Mouse (Mus musculus) neutrophil, adult 5-6 weeks (primary cell): ENCODE measurements around the gene Pola1. TPM values are rescaled to one million over a fixed set of nuclear protein-coding genes. Genes with fewer than 3 reads are reported as not detected.

Source experiments
- ATAC-seq: fragments of 151-379, 151-347 bp; 2 replicates; pipeline ENCODE4 v1.8.0; 2017; ENCODE audit warnings: mild to moderate bottlenecking, moderate TSS enrichment; ENCODE audit not compliant: insufficient number of reproducible peaks, poor library complexity, low FRiP score, severe bottlenecking; ENCODE audit errors: extremely low read depth
- total RNA-seq: library from RNA; stranded (forward); fragments of 200-1000 nt; gene quantifications from 2 replicates; pipeline ENCODE4 v1.2.3, GENCODE M21; 2017

Pola1 gene
- 10.6 TPM in 2 replicates for total RNA-seq

DNA sequence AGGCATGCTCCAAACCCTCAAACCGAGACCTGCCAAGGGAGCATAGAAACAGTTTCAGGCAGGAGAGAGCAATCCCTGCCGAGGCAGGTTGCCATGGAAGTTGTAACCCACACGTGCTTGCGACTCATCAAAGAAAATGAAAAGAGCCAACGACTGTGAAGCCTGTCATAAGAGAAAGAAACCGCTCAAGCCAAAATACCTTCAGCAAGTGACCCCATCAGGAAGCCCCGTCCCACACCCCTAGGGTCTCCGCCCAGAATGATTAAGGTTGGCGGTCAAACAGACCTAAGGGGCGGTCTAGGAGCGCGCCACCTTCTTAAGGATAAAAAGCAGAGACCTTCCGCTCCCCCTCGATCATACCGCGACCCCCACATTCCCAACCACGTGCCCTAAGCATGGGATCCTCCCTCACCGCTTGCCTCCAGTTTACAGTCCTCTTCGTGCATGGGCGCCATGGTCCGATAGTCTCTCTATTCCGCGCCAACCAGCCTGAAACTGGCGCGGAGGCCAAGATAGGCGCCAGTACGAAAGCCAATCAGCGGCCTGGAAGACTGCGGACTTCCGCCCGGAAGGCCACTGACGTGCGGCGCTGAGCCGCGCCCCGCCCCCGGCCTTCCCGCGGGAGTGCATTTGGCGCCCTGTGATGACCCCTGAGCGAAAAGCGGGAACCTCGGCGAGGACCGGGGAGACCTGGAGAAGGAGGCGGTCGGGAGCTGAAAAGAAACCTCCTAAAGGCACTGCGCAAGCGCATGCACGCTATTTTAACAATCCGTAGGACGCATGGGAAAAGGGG, at the start of gene Pola1:
Pola1 (minus strand) TSS at position 499 of the 793 bp plus-strand sequence.
- peak; percentile 95 for ATAC-seq

DNA sequence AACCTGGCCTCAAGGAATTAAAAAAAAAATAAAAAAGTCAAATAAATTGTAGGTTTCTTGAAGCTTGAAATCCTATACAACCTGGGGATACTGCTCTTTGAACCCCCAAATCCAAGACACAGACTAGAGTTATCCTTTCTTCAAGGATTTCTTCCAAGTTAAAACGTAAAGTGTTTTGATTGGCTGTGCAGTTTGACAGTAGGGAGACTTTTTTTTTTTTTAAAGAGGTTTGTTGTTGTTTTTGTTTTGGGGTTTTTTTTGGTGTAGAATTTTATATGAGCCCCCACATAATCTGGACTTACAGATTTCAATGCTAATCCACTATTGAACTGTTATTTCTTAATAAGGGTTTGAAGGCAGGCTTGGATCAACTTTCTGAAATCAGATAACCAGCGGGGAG, 44.3 kb upstream of the Pola1 start:
- ATAC-seq: no peak

DNA sequence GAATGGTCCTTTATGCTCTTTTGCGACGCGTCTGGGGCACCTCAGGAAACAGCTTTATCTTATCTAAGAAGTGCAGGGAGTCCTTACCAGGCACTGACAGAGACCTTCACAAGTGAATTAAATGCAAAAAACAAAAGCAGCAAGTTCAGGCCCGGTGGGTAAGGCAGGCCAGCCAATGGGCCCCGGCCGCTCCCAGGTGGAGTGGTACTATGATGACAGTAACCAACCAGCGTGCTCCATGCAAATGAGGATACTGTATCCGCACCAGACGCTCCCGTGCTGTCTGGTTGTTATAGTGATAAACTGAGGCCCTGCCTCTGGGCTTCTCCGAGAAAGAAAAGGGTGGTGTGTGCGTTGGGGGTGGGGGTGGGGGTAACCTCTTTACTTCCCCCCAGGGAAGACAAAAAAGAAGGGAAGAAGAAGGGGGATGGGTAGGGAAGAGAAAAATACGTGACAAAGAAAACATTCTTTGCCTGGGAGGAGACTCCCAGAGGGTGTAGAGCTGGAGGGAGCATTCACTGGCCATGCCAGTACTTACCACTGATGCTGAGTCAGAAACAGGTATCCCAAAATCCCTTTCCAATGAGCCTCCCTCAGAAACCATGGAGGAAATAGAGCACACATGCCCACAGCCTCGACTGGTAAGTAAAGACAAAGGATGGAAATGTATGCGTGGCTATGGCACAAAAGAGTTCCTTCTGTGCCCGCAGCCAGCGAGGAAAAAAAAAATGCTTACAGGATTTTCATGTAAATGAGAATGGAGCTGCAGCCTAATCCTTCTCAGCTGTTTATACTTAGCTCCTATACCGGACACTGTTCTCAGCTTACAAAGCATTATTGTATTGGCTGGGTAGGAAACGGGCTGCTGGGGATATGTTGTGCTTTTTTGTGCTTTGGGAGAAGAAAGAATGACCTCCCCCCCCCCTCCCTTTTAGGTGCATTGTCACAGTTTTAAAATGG, 43.2 kb upstream of the Pola1 start:
- peak; percentile 91 for ATAC-seq

DNA sequence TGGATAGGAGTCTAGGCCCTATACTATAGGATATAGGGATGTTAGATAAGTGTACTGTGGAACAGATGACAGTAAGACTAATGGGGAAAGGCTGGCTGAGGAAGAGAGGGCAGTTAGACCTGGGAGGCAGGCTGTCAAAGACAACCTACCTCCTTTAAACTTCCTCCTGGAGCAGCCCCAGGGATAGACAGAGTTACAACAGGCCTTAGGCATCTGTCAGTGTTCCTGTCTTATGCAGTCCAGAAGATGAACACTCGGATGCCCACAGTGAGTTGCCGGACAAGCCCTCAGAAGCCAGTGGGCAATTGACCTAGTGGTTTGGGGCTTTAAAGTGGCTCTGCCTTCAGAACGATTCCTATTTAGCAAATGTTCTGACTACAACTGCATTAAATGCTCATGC, 42.5 kb upstream of the Pola1 start:
- ATAC-seq: no peak

DNA sequence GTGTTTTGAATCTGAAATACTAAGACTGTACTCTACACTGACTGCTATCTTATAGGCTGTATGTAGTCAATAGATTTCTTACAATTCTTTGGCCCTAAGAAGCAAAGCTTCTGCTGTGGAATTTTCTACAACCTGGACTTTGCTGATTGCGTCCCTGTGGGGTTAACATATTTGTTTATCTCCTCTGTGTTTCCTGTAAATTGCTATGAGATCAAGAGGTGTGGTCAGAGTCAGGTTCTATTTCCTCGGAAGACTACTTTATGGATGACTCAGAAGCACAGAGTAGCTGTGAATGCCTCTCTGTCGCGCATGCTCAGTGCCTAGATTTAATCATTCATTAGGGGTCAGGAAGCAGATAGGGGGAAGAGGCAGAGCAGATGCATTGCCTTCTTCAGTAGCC, 32.8 kb upstream of the Pola1 start:
- ATAC-seq: no peak

DNA sequence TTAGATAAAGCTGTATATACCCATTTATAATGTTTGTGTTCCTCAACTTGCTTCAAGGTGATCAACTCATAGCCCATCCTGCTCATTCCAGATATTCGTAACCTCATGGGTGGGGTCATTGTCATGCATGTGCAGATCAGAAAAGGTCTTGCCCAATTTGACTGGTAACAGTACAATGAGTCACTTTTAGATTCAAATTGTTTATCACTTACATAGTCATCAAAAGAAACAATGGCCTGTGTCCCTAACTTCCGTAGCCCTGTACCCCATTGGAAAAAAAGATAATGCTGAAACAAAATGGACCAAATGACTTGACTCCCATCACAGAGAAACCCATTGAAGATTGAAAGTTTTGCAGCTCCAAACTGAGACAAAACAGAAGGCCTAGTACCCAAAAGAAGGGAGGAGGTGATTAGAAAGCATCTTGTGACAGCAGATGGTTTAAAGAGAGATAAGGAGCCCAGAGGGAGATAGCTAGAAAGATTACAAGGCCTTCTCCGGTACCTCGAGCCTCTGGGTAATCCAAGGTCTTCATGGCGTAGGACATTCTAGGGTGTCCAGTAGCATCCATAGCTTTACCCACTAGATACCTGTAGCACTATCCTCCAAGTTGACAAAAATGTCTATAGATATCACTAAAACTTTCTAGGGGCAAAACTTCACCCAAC, 32.1 kb upstream of the Pola1 start:
- ATAC-seq: no peak

DNA sequence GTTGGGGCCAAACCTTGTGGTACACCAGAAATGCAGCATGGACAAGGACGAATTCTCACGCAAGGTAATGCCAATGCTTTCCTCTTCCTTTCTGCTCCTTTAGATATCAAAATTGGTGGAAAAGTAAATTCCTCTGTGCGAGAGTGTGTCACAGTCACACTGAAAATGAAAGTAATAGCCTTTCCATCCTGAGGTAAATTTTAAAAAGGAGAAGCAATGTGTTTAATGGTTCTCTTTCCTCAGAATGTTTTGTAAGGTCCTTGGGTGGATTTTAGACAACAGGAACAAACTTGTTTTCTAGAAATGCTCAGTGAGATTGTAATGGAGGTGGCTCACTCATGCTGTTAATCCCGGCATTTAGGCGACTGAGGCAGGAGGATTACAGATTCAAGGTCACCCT, 23.2 kb upstream of the Pola1 start:
- no peak for ATAC-seq

DNA sequence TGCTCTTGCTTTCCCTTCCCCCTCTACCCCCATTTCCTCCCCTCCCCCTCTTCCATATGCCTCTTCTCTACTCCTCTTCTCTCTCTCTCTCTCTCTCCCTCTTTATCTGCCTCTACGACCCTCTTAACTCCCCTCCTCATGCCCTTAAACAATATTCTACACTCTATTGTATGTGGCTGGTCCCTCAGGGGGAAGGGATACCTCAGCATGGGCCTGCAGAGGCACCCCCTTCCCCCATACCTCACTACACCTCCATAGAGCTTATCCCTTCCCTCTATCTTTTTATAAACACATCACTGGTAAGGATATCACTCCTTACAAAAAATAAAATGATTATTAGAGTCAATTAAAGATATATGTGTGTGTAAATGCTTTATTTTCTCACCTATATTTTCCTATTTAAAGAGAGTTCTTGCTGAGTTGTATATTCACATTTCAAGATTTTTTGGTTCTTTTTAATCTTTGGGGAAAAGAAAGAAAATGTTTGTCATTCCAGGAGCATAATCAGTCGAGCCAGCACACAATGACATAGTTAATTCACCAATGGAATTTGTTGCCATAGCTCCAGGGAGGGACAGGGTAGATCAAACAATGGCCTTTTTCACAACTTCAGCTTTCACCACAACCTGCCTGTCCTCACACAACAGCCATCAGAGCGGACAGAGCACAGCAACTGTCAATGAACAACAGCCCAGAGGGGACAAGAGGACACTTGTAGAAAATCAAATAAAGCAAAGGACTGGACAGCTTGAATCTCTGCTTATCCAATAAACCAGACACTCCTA, 22.5 kb upstream of the Pola1 start, which contains the start of gene Pcyt1b:
Pcyt1b (plus strand) TSS at position 646 of the 785 bp plus-strand sequence.
- ATAC-seq: no peak

DNA sequence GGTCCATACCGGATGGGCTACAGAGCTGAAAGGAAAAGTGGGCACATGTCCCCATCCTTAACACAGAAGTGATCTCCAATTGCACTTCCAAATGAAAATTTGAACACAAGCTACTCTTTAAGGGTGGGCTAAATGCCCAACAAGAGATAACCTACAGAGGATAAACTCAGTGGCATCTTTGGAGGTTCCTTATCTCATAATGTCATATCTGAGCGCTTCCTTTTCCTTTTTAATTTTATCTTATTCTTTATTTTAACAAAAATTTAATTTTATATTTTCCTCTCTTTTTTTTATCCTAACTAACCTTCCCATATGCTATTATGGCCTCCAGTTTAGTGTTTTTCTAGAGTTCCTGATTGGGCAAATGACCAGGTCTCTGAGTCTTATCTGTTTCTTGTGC, 18.8 kb upstream of the Pola1 start:
- ATAC-seq: no peak

DNA sequence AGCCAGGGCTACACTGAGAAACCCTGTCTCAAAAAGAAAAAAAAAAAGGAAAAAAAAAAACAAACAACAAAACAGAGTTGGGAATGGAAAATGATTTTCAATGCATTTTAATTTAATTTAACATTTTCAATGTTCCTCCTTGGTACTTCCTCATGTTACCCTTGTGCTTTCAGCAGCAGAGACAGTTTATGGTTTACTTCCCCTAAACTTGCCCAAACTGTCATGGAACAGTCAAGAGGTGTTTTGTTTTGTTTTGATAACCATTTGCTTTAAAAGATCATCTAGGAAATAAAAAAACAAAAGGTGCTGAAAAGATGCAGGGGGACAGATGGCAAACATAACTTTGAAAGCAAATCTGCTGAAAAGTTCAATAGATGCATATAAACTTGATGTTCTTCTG, 12.1 kb upstream of the Pola1 start:
- ATAC-seq: no peak

DNA sequence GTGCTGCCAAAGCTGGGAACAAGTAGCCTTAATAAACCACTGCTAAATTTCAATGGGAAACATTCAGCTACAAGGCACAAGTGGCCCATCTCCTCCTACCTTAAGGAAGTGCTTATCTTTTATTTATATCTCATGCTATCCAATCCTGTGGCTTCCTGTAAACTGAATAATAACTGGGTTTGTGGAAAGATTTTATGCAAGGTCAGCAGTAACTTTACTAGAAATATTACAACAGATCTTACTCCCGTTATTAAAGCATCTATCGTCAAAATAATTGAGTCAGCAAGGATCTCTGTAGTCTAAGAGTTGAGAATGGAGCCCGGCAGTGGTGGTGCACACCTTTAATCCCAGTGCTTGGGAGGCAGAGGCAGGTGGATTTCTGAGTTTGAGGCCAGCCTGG, 11.6 kb upstream of the Pola1 start:
- ATAC-seq: no peak

DNA sequence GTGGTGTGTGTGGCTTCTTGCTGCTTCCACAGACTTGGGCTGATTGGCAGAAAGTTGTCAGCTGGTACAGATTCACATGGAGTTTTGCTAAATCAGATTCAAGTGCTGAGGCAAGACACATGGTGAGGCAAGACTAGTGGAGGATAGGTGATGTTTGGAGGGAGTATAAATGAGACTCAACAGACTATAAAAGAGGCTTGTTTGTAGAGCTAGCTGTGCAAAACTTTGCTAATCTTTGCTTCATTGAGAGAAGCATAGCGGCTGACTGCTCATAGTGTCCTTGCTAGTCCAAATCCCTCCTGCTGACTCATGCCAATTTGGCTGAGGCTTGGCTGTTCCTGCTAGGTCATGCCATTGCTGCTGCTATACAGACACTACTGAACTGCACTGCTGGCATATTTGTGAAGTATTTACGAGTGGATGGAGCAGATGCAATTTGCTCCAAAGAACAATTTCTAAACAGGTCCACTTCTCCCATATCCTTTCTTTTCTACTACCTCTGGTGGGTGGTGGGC, 3.0 kb upstream of the Pola1 start:
- no peak for ATAC-seq

DNA sequence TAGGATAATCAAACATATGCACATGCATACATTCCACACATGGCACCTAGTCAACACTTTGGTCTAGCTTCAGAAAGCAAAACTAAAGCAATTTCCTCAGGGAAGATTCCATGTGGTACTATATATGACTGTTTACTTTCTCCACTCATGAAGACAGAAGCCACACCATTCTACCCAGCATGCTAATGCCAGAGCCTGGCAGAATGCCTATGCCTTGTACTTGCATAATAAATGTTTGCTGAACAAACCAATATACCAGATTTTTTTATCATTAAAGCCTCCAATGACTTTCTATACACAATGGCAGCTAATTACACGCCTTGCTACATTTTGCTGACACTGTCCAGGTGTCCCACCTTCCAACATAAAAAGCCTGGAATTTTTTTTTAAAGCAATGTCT, 1.7 kb downstream of the Pola1 start:
- ATAC-seq: no peak

DNA sequence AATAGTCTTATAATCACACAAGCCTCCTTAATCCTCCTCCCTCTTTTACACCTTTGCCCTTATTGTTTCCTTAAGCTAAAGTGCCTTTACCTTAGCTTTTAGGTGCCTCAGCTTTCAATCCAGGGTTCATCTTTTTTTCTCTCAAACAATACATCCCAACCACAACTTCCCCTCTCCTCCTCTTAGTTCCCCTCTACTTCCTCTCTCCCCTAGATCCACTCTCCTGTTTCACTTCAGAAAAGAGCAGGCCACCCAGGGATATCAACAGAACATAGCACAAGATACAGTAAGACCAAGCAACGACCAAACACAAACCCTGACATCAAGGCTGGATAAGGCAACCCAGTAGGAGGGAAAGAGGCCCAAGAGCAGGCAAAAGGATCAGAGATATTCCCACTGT, 29.7 kb downstream of the Pola1 start:
- no peak for ATAC-seq

DNA sequence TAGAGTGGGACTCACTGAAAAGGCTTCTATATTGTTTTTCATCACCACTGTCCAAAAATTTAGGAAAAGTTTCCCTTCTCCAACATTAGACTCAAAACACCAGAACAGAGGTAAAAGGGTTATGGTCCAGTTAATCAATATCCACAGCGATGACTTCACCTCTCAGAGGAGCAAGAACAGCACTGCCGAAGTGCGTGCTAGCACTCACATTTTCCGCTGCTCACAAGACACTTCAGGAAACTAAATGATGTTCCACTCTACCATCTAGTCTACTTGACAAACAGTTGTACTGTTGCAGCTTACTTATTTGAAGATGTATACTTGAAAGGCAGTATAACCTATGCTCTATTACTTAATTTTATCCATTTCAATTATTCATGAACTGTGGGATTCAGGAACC, 37.7 kb downstream of the Pola1 start:
- no peak for ATAC-seq

DNA sequence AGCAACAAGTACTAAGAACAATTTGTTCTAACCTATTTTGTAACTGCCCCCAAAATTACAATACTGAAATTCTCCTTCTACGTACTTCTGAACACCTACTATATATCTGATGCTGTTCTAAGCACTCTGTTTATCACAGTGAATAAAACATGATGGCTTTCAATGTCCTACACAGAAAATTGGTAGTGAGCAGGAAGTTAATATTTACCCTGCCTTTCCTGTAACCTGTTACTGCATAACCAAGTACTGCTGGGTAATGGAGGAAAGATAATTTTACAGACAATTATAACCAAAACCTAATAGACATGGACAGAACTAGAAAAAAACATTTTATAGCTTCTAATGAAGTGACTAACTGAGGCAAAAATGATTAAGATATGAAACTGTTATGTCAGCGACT, 51.0 kb downstream of the Pola1 start:
- ATAC-seq: no peak

DNA sequence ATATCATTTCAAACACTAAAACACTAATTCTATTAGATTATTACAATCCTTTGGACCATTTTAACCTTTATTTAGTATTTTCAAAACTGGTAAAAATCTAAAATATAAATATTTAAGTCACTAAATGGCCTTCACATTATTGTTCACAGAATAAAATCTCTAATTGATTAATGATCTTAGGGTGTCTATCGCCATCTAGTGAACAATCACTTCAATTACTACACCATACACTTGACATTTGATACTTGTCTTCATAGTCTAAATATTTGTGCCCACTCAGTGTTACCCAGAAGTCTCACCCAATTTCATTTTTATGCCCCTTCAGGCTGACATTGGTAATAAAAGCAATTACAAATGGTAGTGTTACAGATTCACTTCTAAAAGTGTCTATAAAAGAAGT, 74.8 kb downstream of the Pola1 start:
- ATAC-seq: no peak

DNA sequence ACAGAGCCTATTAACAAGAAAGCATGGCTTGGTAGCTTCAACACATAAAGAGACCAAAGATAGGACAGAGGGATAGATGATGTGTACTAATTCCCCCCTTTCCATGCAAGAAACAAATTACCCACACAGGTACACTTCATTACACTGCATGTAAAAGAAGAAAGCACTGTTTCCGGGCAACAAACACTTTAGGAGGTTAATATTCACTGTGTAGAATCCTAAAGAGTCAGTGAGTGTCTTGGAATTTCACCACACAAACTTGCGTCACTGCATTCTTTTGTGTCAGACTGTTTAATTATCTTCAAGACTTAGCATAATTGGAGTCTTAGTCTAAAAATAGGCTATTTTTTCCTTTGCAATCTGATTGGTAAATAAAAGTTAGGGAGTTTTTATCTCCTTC, 92.2 kb downstream of the Pola1 start:
- no peak for ATAC-seq
